Mouse (Mus musculus) megakaryocyte, embryonic 14.5 days (primary cell): ENCODE results near the gene Mcm9.

ENCODE experiments used
- FLI1 ChIP-seq: IDR thresholded peaks from 2 replicates; pipeline ENCODE4 v1.6.1; 2012; ENCODE audit warnings: low read length, inconsistent platforms, mixed read lengths
- GATA1 ChIP-seq: IDR thresholded peaks from 3 replicates; pipeline ENCODE4 v1.6.1; 2012; ENCODE audit warnings: mixed read lengths, low read length, inconsistent platforms, borderline replicate concordance

- TF ChIP-seq FLI1 (no peak), GATA1 (no peak)
Observed at GRCm38 (mm10) chr10:53605328-53605727, 24.9 kb downstream of the Mcm9 start.
